Mouse (Mus musculus) liver, adult 2 months (tissue): ENCODE results near the gene Itsn2.

ENCODE experiments used
- CTCF ChIP-seq: fragments of 200-500 bp; IDR thresholded peaks from 2 replicates; pipeline ENCODE4 v1.5.1; 2011; ENCODE audit warnings: low read depth, low read length, control low read depth
- POLR2A ChIP-seq: fragments of 200-500 bp; IDR thresholded peaks from 2 replicates; pipeline ENCODE4 v1.6.1; 2011; ENCODE audit warnings: low read length, control low read depth; ENCODE audit not compliant: insufficient read depth; ENCODE audit errors: extremely low read depth

DNA sequence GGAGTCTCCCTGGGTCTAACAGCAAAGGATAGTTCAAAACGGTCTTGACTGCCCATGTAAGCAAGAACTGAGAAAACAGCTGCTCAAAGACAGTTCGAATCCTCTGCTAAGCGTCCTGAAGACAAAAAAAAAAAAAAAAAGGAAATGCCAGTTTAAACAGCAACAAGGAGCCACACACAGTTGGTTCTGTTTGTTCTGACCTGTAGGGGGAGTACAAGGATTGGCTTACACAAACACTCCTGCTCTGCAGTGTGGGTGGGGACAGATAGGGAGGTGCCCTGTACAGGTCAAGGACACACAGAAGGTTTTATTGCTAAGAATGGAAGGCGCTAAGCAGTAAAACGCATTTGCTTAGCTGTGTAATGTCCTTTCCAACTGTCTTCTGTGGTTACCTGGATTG is 20.6 kb upstream of the Itsn2 start:
- TF ChIP-seq CTCF (peak; percentile 61), POLR2A (no peak)
